Mouse (Mus musculus) forebrain, embryonic 14.5 days (tissue): ENCODE results near the gene Lsamp. TPM values are rescaled to one million over a fixed set of nuclear protein-coding genes. Genes with fewer than 3 reads are reported as not detected.

Source experiments
- ATAC-seq: fragments of 200-750 bp; cut with Nextera tagmentation; 2 replicates; pipeline ENCODE4 v1.8.0; 2017; ENCODE audit warnings: mild to moderate bottlenecking, moderate library complexity
- DNase-seq: peaks from one replicate; pipeline ENCODE4 v3.0.0-alpha.2; 2015; ENCODE audit warnings: low spot score
- H3K27ac ChIP-seq: fragments of 300-500 bp; sonication (generic); 2 replicates; pipeline ENCODE4 v1.5.1; 2014; ENCODE audit warnings: low read depth, mild to moderate bottlenecking, control low read depth, low read length, moderate library complexity
- H3K27me3 ChIP-seq: fragments of 300-500 bp; sonication (generic); replicated peaks from 2 replicates; pipeline ENCODE4 v1.6.1; 2014; ENCODE audit warnings: low read length, control low read depth, mixed read lengths; ENCODE audit not compliant: control insufficient read depth, insufficient read depth
- H3K36me3 ChIP-seq: fragments of 300-500 bp; sonication (generic); 2 replicates; pipeline ENCODE4 v1.6.1; 2014; ENCODE audit warnings: low read length, control low read depth; ENCODE audit not compliant: control insufficient read depth, insufficient read depth
- H3K4me1 ChIP-seq: fragments of 300-500 bp; sonication (generic); 2 replicates; pipeline ENCODE4 v1.6.1; 2014; ENCODE audit warnings: antibody characterized with exemption, low read length, control low read depth; ENCODE audit not compliant: control insufficient read depth, insufficient read depth
- H3K4me2 ChIP-seq: fragments of 300-500 bp; sonication (generic); 2 replicates; pipeline ENCODE4 v1.6.1; 2014; ENCODE audit warnings: mild to moderate bottlenecking, control low read depth, low read length
- H3K4me3 ChIP-seq: fragments of 300-500 bp; sonication (generic); 2 replicates; pipeline ENCODE4 v1.5.1; 2014; ENCODE audit warnings: low read depth, low read length, control low read depth
- H3K9ac ChIP-seq: fragments of 300-500 bp; sonication (generic); 2 replicates; pipeline ENCODE4 v1.6.1; 2014; ENCODE audit warnings: mild to moderate bottlenecking, low read length, control low read depth, moderate library complexity
- H3K9me3 ChIP-seq: fragments of 300-500 bp; sonication (generic); replicated peaks from 2 replicates; pipeline ENCODE4 v1.6.1; 2016; ENCODE audit warnings: low read length, control low read depth, mixed read lengths; ENCODE audit not compliant: control insufficient read depth
- WGBS: fragments of 180-500 bp; shearing (Covaris S2); extraction: QIAGEN DNeasy Blood & Tissue Kit; methylation state at CpG from one replicate; pipeline ENCODE4 v1.1.7; 2014; 5-methylcytosine and 5-hydroxymethylcytosine counted together
- polyA plus RNA-seq: library from polyadenylated mRNA; unstranded; fragments of >200 nt; fragmentation: Nextera tagmentation; extraction: Ambion mirVana; gene quantifications from 2 replicates; pipeline ENCODE4 v1.2.1, GENCODE M21; 2014

Lsamp gene
- polyA plus RNA-seq, 1 experiment from 2014 or later = 19.0 TPM

DNA sequence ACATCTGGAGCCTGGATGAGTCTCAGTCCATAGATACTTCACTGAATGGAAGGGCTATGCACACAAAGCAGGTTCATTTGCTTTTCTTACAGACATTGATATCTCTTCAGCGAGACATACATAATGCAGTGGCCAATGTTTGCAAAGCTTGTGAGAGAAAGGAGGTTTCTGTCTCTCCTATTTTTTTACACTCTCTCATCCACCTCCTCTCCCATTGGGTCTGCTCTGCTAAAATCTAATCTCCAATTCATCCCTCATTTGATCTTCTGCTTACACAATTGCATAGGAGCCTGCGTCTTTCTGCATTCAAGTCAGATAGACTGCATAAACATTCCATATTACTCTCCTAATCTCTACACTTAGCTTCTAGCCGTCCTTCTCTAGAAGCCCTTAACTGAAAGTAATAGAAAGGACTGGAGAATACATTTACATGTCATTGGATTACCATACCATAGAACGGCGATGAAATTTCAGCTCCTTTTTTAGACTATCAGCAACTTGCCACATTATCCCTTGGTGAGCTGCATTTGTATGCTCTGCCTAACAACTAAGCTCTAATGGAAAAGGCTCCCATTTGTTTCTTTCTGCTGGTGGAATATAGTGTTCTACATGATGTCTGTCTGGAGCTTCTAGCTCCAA is 1717.7 kb downstream of the Lsamp start:
- Histone ChIP-seq H3K4me1 (no peaks in the 10 kb centered on the region), H3K36me3 (no peaks in the 10 kb centered on the region), H3K9ac (no peak overlapping the region), H3K4me3 (no peak overlapping the region), H3K4me2 (no peak overlapping the region), H3K9me3 (no peaks in the 10 kb centered on the region), H3K27me3 (no peaks in the 10 kb centered on the region), H3K27ac (no peak overlapping the region)
- 73% methylated on average over 5 of the region's 5 CpGs for WGBS
- ATAC-seq (no peak), DNase-seq (no peak)

DNA sequence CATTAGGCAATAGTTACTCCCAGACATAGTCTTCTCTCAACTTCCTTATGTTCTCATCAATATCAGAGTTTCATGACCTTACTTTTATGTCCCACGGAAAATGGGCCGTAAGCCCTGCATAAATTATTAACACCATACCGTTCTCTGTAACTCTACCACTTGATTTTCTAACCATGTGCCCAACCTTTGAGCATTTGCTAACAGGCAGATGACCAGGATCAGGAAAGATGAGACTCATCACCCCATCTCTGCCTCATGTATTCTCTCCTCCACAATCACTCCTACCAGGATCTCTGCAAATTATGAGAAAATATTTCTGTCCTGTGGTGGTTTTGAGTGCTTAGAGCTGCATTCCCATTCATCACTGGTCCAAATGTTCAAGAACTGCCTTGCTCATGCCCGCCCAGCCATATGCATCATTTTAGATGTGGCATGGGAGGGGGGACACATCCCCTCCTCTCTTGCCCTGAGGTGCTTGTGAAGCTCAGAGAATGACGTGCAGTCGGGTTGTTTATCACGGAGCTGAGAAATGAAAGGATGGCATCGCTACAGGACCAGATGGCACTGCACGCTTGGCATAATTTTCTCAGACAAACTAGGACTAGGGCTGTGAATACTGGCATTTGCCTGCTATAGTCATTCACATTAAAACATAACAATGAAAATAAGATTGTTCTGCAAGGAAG is 1744.9 kb downstream of the Lsamp start:
- DNase-seq = peak; percentile 89
- ATAC-seq = peak; percentile 95
- no peaks in the 10 kb centered on the region for H3K9me3 ChIP-seq
- H3K36me3 ChIP-seq = no peaks in the 10 kb centered on the region
- H3K27ac ChIP-seq = peak overlapping the region; percentile 65
- no peak overlapping the region for H3K4me3 ChIP-seq
- H3K9ac ChIP-seq = no peak overlapping the region
- no peaks in the 10 kb centered on the region for H3K4me1 ChIP-seq
- no peaks in the 10 kb centered on the region for H3K27me3 ChIP-seq
- no peak overlapping the region for H3K4me2 ChIP-seq
- 67% methylated on average over 9 of the region's 9 CpGs for WGBS

DNA sequence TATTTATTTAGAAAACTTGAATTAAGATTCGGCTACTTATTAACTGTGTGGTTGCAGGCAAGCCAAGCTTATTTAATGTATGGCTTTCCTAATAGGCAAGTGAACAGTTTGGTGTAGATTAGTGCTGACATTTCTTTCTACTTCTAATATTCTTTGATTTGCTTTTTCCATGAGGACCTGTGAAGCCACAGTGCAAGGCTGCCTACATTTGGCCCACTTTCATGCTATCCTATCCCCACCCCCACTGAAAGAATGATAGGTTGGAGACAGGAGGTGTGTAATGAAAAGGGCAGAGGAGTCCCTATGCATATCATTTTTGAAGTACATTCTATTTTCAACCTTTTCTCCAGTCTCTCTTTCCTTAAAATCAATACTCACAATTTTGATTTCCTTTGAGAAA is 1745.8 kb downstream of the Lsamp start:
- 86% methylated on average over 1 of the region's 1 CpGs for WGBS
- Histone ChIP-seq H3K9me3 (no peaks in the 10 kb centered on the region), H3K27ac (no peak overlapping the region), H3K9ac (no peak overlapping the region), H3K4me1 (no peaks in the 10 kb centered on the region), H3K4me3 (no peak overlapping the region), H3K4me2 (no peak overlapping the region), H3K36me3 (no peaks in the 10 kb centered on the region), H3K27me3 (no peaks in the 10 kb centered on the region)
- ATAC-seq (no peak), DNase-seq (no peak)

DNA sequence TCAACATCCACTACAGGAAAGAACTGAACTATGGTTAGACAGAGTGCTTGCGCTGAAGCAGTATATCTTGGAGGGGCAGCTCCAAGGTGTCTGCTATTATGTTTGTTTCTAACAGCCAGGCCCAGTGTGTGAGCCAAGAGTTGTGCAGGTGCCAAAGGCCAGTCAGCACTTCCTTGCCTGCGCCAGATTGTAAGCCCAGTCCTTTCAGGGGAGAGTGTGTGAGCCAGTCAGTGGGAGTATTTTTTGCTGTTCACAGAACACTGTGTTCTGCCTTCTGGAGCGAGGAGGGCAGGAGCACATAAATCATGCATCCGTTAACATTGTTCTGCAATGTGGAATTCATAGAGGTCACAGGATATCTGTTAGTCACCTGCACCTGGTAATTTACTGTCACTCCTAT is 1760.9 kb downstream of the Lsamp start:
- DNase-seq = peak; percentile 69
- 45% methylated on average over 4 of the region's 4 CpGs for WGBS
- H3K4me1 ChIP-seq = no peaks in the 10 kb centered on the region
- no peak overlapping the region for H3K27ac ChIP-seq
- H3K9ac ChIP-seq = no peak overlapping the region
- no peaks in the 10 kb centered on the region for H3K9me3 ChIP-seq
- H3K4me2 ChIP-seq = no peak overlapping the region
- ATAC-seq = peak; percentile 77
- H3K27me3 ChIP-seq = no peaks in the 10 kb centered on the region
- no peaks in the 10 kb centered on the region for H3K36me3 ChIP-seq
- no peak overlapping the region for H3K4me3 ChIP-seq

GRCm38 (mm10) chr16:41746235-41746911 is 1762.2 kb downstream of the Lsamp start:
- no peaks in the 10 kb centered on the region for H3K36me3 ChIP-seq
- peak; percentile 56 for DNase-seq
- no peak overlapping the region for H3K9ac ChIP-seq
- H3K4me3 ChIP-seq = no peak overlapping the region
- WGBS = 72% methylated on average over 11 of the region's 11 CpGs
- no peak overlapping the region for H3K4me2 ChIP-seq
- no peaks in the 10 kb centered on the region for H3K27me3 ChIP-seq
- no peaks in the 10 kb centered on the region for H3K9me3 ChIP-seq
- peak; percentile 40; the same call in 1 of the 2 replicates for ATAC-seq
- no peaks in the 10 kb centered on the region for H3K4me1 ChIP-seq
- no peak overlapping the region for H3K27ac ChIP-seq

GRCm38 (mm10) chr16:41747874-41748273 is 1763.7 kb downstream of the Lsamp start:
- Histone ChIP-seq H3K4me3 (no peak overlapping the region), H3K9ac (no peak overlapping the region), H3K27ac (no peak overlapping the region), H3K4me2 (no peak overlapping the region), H3K27me3 (no peaks in the 10 kb centered on the region), H3K4me1 (no peaks in the 10 kb centered on the region), H3K9me3 (no peaks in the 10 kb centered on the region), H3K36me3 (no peaks in the 10 kb centered on the region)
- ATAC-seq = no peak
- WGBS = 34% methylated on average over 2 of the region's 2 CpGs
- peak; percentile 32 for DNase-seq

GRCm38 (mm10) chr16:41748759-41749158 is 1764.6 kb downstream of the Lsamp start:
- no peak overlapping the region for H3K9ac ChIP-seq
- no peak for DNase-seq
- 85% methylated on average over 2 of the region's 2 CpGs for WGBS
- no peaks in the 10 kb centered on the region for H3K27me3 ChIP-seq
- H3K9me3 ChIP-seq = no peaks in the 10 kb centered on the region
- no peaks in the 10 kb centered on the region for H3K36me3 ChIP-seq
- H3K4me1 ChIP-seq = no peaks in the 10 kb centered on the region
- no peak overlapping the region for H3K4me2 ChIP-seq
- no peak overlapping the region for H3K27ac ChIP-seq
- ATAC-seq = no peak
- H3K4me3 ChIP-seq = no peak overlapping the region

DNA sequence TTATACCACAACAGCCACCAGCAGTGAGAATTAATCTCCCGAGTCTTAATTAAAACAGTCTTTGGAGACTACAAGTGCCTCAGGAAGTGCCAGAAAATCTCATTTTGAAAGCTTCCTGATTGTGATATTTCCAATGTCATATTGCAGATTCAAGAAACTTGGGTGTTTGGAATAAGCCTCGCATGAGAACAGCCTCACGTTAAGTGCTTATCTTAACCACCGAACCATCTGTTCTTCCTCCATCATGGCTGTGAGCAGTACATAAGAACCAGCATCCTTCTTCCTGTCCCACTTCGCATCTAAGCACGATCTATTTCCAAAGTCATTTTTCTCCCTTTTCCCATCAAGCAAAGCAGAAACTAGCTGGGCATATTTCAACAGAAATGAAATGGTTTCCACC is 1780.1 kb downstream of the Lsamp start:
- DNase-seq (no peak), ATAC-seq (no peak)
- WGBS = 87% methylated on average over 6 of the region's 6 CpGs
- Histone ChIP-seq H3K36me3 (no peaks in the 10 kb centered on the region), H3K9ac (no peak overlapping the region), H3K4me2 (no peak overlapping the region), H3K4me1 (no peaks in the 10 kb centered on the region), H3K27me3 (no peaks in the 10 kb centered on the region), H3K4me3 (no peak overlapping the region), H3K27ac (no peak overlapping the region), H3K9me3 (no peaks in the 10 kb centered on the region)
